Mouse (Mus musculus) limb, embryonic 14.5 days (tissue): Measurements from ENCODE around the gene Med27. TPM values are rescaled to one million over a fixed set of nuclear protein-coding genes. Genes with fewer than 3 reads are reported as not detected.
A peak's percentile ranks its signal among the peaks of the same experiment; 100 is the strongest.

Experiments
- ATAC-seq: fragments of 200-750 bp; cut with Nextera tagmentation; 2 replicates; pipeline ENCODE4 v1.8.0; 2017; ENCODE audit warnings: low read depth, moderate number of reproducible peaks, moderate TSS enrichment; ENCODE audit not compliant: low FRiP score
- DNase-seq: peaks from one replicate; pipeline ENCODE4 v3.0.0-alpha.2; 2015; ENCODE audit warnings: low spot score
- H3K27ac ChIP-seq: fragments of 300-500 bp; sonication (generic); replicated peaks from 2 replicates; pipeline ENCODE4 v1.5.1; 2014; ENCODE audit warnings: low read depth, mild to moderate bottlenecking, low read length, moderate library complexity, mixed read lengths
- H3K27me3 ChIP-seq: fragments of 300-500 bp; sonication (generic); 2 replicates; pipeline ENCODE4 v1.6.1; 2014; ENCODE audit warnings: low read length, mixed read lengths; ENCODE audit not compliant: control insufficient read depth, insufficient read depth
- H3K36me3 ChIP-seq: fragments of 300-500 bp; sonication (generic); 2 replicates; pipeline ENCODE4 v1.6.1; 2014; ENCODE audit warnings: mild to moderate bottlenecking, low read length, moderate library complexity, mixed read lengths; ENCODE audit not compliant: control insufficient read depth, insufficient read depth
- H3K4me1 ChIP-seq: fragments of 300-500 bp; sonication (generic); 2 replicates; pipeline ENCODE4 v1.6.1; 2014; ENCODE audit warnings: antibody characterized with exemption, low read length, mixed read lengths; ENCODE audit not compliant: control insufficient read depth, insufficient read depth
- H3K4me2 ChIP-seq: fragments of 300-500 bp; sonication (generic); replicated peaks from 2 replicates; pipeline ENCODE4 v1.6.1; 2014; ENCODE audit warnings: low read depth, mild to moderate bottlenecking, low read length, moderate library complexity; ENCODE audit not compliant: severe bottlenecking
- H3K4me3 ChIP-seq: fragments of 300-500 bp; sonication (generic); replicated peaks from 2 replicates; pipeline ENCODE4 v1.5.1; 2014; ENCODE audit warnings: low read length
- H3K9ac ChIP-seq: fragments of 300-500 bp; sonication (generic); 2 replicates; pipeline ENCODE4 v1.6.1; 2014; ENCODE audit warnings: mild to moderate bottlenecking, low read depth, low read length, moderate library complexity; ENCODE audit not compliant: severe bottlenecking
- H3K9me3 ChIP-seq: fragments of 300-500 bp; sonication (generic); 2 replicates; pipeline ENCODE4 v1.6.1; 2016; ENCODE audit warnings: low read length; ENCODE audit not compliant: control insufficient read depth
- POLR2A ChIP-seq: fragments of 200-500 bp; IDR thresholded peaks from 2 replicates; pipeline ENCODE4 v1.8.0; 2012; ENCODE audit warnings: inconsistent platforms, mild to moderate bottlenecking, moderate library complexity, borderline replicate concordance; ENCODE audit not compliant: insufficient read depth, insufficient read length; ENCODE audit errors: extremely low read depth
- WGBS: fragments of 180-500 bp; shearing (Covaris S2); extraction: QIAGEN DNeasy Blood & Tissue Kit; methylation state at CpG from one replicate; pipeline ENCODE4 v1.1.7; 2014; 5-methylcytosine and 5-hydroxymethylcytosine counted together
- polyA plus RNA-seq, 2 experiments: library from polyadenylated mRNA; depleted of rRNA in 1 of 2; stranded (reverse) in 1 of 2; unstranded in 1 of 2; fragments of >200 nt; fragmentation: Nextera tagmentation in 1 of 2; extraction: Ambion mirVana in 1 of 2; gene quantifications; 2 replicates each; pipeline versions ENCODE4 v1.2.1 to v1.2.3; 2012 to 2014

Med27 gene
- polyA plus RNA-seq, 2 experiments = 45.6 to 49.4 TPM

DNA sequence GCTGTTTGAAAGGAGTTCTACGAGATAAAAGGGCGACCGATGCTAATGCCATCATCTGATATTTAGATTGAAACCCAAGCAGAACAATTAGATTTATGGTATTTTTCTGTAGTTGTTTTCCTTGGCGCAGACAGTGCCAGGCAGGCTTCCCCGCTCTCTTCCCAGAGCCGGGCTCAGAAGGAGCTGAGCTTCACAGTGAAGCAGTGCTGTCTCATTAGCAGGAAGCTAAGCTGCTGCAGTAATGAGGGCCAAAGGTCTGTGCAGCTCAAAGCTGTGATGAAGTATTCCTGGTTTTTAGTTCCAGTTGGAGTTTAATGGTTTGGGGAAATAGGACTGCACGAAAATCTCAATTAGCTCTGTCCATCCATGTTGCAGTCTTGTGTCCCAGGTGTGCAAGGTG lies 61.1 kb downstream of the Med27 start:
- no peaks in the 10 kb centered on the region for H3K36me3 ChIP-seq
- H3K27ac ChIP-seq = no peak overlapping the region
- H3K9ac ChIP-seq = no peak overlapping the region
- no peak overlapping the region for H3K4me3 ChIP-seq
- H3K4me2 ChIP-seq = no peak overlapping the region
- no peaks in the 10 kb centered on the region for H3K9me3 ChIP-seq
- H3K4me1 ChIP-seq = peaks cover 3% of the 10 kb centered on the region; the same call in 1 of the 2 replicates
- TF ChIP-seq POLR2A = no peak
- ATAC-seq (no peak), DNase-seq (no peak)
- no peaks in the 10 kb centered on the region for H3K27me3 ChIP-seq
- 44% methylated on average over 7 of the region's 7 CpGs for WGBS

DNA sequence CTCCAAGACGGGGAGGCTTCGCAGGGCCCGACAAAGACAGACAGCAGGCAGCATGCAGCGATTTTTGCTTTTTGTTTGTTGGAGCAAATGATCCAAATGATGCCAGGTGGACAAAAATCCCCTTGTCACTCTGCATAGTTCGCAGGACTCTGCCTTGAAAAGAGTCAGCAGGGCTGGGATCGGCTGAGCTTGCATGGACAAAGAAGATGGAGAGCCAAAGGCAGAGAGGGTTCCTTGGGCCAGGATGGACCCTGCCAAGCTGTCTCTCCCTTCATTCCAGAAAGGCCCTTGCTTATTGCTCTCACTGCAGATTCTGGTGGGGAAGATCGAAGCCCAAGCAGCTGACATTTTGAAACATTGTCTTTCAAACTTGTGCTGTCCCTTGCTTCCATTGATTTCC lies 64.3 kb downstream of the Med27 start:
- WGBS = 84% methylated on average over 7 of the region's 7 CpGs
- TF ChIP-seq POLR2A = no peak
- Histone ChIP-seq H3K36me3 (peaks cover 4% of the 10 kb centered on the region; the same call in 1 of the 2 replicates), H3K4me3 (no peak overlapping the region), H3K9ac (no peak overlapping the region), H3K9me3 (no peaks in the 10 kb centered on the region), H3K27ac (no peak overlapping the region), H3K27me3 (no peaks in the 10 kb centered on the region), H3K4me1 (peaks cover 7% of the 10 kb centered on the region; the same call in 1 of the 2 replicates), H3K4me2 (no peak overlapping the region)
- DNase-seq = no peak
- no peak for ATAC-seq

- ATAC-seq = no peak
- no peak overlapping the region for H3K9ac ChIP-seq
- WGBS = 58% methylated on average over 3 of the region's 3 CpGs
- no peak overlapping the region for H3K4me3 ChIP-seq
- DNase-seq = peak; percentile 38
- TF ChIP-seq POLR2A = no peak
- peaks cover 7% of the 10 kb centered on the region; the same call in 1 of the 2 replicates for H3K4me1 ChIP-seq
- no peak overlapping the region for H3K27ac ChIP-seq
- H3K36me3 ChIP-seq = peaks cover 4% of the 10 kb centered on the region; the same call in 1 of the 2 replicates
- no peaks in the 10 kb centered on the region for H3K27me3 ChIP-seq
- H3K4me2 ChIP-seq = no peak overlapping the region
- no peaks in the 10 kb centered on the region for H3K9me3 ChIP-seq
Measured at GRCm38 (mm10) chr2:29412458-29412857, 65.8 kb downstream of the Med27 start.

GRCm38 (mm10) chr2:29413259-29413993 lies 66.8 kb downstream of the Med27 start:
- H3K4me3 ChIP-seq = no peak overlapping the region
- no peak for TF ChIP-seq POLR2A
- H3K9me3 ChIP-seq = no peaks in the 10 kb centered on the region
- H3K27me3 ChIP-seq = no peaks in the 10 kb centered on the region
- H3K9ac ChIP-seq = no peak overlapping the region
- H3K27ac ChIP-seq = no peak overlapping the region
- peaks cover 7% of the 10 kb centered on the region; the same call in 1 of the 2 replicates for H3K4me1 ChIP-seq
- ATAC-seq = no peak
- H3K36me3 ChIP-seq = peaks cover 4% of the 10 kb centered on the region; the same call in 1 of the 2 replicates
- WGBS = 60% methylated on average over 13 of the region's 13 CpGs
- DNase-seq = no peak
- no peak overlapping the region for H3K4me2 ChIP-seq

DNA sequence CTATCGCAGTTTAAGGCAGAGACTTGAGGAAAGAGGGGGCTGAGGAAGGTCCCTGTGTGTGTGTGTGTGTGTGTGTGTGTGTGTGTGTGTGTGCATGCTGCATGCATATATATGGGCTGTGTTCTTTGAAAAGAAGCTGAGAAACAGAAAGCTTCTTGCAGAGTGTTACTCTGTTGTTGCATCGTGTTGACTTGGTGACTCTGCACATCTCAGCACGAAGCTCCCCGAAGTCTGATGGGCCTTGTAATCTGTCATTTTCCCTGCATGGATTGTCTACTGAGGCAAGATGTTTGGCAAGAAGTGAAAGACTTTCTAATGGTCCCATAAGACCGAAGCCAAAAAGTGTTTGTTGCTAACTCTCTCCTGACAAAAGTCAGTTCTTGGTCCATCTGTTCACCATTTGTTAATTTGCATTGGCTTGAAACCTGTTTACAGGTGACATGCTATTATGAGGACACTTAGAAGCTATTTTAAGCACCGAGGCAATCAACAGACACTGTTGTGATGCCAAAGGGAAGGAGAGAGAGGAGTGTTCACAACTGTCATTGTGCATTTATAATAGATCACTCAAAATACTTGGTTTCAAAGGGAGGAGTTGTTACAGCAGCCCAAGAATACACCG lies 68.3 kb downstream of the Med27 start:
- peaks cover 13% of the 10 kb centered on the region for H3K4me1 ChIP-seq
- no peaks in the 10 kb centered on the region for H3K9me3 ChIP-seq
- no peak overlapping the region for H3K4me3 ChIP-seq
- ATAC-seq = no peak
- no peaks in the 10 kb centered on the region for H3K27me3 ChIP-seq
- no peak for DNase-seq
- TF ChIP-seq POLR2A = no peak
- no peak overlapping the region for H3K9ac ChIP-seq
- no peak overlapping the region for H3K4me2 ChIP-seq
- no peak overlapping the region for H3K27ac ChIP-seq
- WGBS = 86% methylated on average over 7 of the region's 7 CpGs
- peaks cover 4% of the 10 kb centered on the region; the same call in 1 of the 2 replicates for H3K36me3 ChIP-seq
